Mouse (Mus musculus) thymus, postnatal 36 days (tissue): Measurements from ENCODE around the gene Mdfi.
"Not testable (repeated sequence)": the region's sequence is repeated elsewhere in the genome, so short reads cannot be mapped to it uniquely, and the experiment has no call there.

Source experiments
- DNase-seq, 2 experiments: peaks; one replicate each; pipeline ENCODE4 v3.0.0; 2022; ENCODE audit warnings: mixed read lengths in 2 of 2

The Mdfi gene

DNA sequence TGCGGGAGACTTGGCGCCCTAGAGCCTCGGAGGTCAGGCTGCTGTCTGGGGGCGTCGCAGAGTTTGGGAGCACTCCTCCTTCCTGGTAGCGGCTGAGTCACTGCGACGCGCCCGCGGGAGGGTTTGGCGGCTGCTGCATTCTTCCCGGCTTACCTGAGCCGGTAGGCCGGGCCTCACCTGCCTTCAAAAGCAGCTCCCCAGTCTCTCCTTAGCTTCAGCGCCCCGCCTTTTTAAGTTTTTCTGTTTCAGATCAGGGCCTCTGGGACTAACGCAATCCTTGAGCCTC, at the start of gene Mdfi:
Mdfi (minus strand) TSS at position 210 of the 286 bp plus-strand sequence.
- no peak for DNase-seq

DNA sequence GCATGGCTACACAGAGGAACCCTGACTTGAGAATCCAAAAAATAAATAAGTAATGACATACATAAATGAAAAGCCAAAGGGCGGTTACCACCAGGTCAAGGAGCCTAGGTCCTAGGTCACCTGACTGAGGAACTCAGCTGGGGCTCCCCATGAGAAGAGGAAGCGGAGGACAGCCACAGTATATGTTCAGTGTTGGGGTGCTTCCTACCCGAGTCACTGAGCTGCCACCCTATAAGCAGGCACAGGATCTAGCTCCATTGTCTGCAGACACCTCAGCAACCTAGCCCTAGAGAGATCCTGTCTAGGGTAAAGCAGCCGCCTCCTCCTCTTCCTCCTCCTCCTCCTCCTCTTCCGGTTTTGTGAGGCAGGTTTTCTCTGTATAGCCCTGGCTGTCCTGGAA, 48.6 kb upstream of the Mdfi start:
- no peak for DNase-seq

DNA sequence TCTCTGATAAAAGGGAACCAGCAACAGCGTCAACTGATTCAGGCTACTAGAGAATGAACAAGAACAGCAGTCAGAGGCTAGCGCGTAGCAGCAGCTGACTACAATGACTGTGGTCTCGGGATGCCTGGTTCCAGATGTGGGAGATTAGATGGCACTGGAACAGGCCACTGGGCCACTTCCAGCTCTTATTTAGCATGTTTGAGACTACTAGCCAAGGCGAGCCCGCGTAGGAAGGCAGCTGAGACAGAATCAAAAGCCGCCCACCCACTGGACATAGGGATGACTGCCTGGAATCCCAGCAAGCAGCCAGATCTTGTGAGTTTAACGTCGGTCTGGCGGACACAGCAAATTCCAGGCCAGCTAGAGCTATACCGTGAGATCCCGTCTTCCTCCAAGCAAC, 46.8 kb upstream of the Mdfi start:
- DNase-seq: no peak

DNA sequence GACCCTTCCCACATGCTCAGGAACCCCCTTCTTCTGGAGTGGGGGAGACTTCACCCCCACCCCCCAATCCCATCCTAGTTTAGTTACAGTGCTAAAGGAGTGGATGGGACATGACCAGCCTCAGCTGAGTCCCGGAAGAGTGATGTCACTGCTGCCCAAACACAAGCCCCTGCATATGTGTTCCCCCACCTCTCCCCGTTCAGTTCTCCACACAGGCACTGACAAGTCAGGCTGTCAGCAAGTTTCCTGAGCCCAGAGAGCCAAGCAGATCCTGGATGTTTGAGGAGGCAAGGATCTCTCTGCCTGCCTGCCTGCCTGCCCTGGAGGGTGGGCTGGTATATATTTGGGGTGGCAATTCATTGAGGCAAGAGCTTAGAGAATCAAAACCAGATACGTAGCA, 44.7 kb upstream of the Mdfi start:
- DNase-seq: no peak

DNA sequence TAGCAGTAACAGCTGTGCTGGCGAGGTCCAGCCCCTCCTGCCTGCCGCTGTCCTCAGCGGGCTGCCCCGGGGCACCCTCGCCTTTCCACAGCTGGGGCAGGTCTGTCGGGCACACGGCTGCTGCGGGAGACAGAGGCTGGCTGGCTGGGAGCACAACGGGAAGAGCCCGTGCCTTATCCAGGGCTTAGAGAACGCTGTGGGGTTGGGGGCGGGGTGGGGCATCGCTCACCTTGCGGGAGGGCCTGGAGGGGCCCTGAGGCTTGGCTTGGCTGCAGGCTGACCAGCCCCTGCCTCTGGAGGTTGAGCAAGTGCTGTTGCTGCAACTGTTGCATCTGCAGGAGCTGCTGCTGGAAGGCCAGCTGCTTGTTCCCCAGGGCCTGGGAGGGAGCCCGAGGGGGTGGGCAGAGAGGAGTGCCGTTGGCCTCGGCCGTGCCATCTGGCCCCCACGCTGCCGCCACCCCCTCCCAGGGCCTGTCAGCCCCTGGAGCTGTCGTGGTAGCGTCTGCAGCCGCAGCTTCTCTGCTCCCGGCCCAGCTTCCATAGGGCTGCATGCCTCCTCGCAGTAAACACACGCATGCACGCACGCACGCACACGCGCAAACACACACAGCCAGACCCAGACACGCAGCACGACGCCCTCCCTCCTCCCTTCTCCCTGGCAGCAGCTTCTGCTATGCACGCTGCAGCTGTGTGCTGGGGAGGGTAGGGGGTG, 44.0 kb upstream of the Mdfi start:
- no peak for DNase-seq

DNA sequence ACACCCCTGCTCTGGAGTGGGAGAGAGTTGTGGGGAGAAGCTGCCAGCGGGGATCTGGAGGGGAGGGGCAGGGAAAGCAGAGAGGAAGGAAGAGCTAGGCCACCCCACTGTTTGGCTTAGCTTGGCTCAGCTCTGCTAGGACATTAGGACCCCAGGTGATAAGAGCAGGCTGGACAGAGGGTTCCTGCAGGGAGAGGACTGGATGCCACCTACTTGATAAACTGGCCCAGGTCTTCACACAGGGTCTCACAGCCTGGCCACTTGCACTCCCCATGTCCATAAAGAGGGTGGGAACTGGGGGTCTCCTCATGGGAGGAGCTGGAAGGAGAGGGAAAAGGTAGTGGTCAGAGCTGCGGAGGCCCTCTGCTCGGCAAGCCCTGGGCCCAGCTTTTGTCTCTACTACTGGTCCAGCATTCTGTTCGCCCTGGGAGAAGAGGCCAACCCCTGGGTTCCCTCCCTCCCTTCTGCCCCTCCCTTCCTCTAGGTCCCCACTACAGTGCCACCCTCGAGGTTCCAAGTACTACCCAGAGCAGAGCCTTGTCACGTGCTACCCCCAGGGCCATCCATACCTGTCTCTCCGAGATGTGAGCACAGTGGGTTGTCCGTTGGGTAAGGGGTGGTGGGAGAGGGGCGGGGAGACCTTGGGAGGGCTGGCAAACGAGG, 43.4 kb upstream of the Mdfi start:
- DNase-seq: no peak

DNA sequence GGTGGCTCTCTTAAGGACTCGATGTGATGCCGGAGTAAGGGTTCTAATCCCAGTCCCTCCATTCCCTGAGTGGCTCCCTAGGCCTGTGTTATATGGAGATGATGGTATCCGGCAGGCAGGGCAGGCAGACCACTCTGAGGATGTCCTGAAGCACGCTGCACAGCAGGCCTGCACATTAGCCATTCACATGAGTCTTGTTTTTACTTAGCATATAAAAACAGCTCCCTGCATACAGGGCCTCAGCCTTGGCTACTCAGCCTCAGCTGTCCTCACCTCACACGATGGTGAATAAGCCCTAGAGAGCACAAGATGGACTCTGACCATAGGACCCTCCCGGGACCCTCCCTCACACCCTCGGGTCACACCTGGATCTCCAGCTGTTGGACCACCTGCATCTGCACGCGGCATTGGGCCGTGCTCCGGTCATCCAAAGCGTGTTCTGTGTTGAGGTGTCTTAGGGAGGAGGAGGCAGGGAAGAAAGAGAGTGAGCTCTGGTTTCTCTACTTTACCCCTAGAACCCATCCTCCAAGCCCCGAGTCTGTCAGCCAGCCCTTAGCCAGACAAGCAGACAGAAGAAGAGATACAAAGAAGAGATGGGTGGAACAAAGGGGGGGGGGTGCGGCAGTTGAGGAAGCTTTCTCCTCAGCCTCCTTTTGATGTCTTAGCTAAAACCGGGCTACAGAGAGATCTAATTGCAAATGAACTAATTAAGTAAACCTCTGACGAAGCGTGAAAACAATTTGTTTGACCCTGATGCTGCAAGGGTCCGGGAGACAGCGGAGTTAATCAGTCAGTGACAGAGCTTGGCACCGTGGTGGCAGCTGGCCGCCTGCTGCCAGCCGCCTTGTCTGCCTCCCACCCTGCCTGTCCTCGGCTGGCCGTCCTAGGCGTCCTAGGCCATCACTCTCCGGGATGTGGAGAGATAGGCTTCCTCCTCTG, 42.6 kb upstream of the Mdfi start:
- no peak for DNase-seq

DNA sequence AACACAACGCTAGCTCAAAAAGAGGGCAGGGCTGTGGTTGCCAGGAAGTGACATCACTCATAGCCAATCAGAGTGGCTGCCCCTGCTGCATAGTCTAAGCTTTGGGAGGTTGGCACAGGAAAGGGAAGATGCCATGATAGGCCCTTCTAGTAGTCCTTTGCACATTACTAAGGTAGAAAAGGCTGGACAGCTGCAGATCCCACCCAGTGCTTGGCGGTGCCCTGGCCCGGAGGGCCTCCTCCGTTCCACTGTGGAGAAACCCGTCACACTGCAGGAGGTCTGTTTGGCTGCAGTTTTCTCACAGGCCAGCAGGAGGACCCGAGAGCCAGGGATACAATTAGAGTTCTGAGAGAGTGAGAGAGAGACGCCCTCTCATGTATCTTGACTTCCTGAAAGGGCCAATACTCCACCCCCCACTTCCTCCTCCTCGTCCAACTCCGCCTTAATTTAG, 38.9 kb upstream of the Mdfi start:
- DNase-seq: peak; percentile 89

DNA sequence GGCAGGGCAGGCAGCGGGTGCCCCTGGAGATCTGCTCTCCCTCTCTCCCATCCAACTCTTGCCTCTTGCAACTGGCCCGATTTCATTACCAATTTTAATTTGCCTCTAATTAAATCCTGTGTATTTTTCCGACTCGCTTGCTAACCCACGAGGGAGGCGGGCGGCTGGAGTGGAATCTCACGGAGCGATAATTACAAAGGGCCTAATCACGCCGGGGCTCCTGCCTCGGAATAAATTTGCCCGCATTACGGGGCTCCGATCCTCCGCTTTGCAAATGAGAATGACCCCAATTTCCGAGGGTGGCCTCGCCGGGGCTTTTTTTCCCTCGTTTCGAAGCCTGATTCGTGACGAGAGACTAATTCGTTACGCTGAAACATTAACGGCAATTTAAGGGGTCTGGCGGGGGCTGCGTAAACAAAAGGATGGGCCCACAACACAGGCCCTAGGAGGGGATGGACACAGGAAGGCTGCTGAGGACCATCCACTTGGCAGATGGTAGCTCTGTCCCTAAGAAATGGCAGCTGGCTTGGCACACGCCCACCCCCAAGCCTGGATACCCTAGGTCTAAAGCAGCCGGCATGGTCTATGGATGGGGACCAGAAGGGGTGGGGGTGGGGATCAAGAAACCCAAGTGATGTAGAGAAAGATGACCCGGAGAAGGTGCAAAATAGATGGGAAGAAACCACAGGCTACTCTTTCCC, 38.0 kb upstream of the Mdfi start:
- peak in 1 of 2 experiments; percentile 17 for DNase-seq

DNA sequence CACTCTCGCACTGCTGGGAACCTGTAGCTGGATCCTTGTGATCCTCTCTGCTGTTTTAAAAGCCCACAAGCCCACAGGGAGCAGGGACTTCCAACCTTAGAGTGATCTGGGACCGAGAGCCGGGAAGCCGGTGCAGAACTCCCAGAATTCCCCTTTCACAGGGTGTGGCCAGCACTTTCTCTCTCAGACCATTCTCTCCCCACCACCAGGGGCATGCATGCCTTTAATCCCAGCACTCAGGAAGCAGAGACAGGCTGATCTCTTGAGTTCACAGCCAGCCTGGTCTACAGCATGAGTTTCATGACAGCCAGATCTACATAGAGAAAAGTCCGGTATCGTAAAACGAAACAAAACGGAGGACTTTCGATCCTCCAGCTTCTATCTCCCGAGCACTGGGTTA, 35.4 kb upstream of the Mdfi start:
- DNase-seq: no peak

DNA sequence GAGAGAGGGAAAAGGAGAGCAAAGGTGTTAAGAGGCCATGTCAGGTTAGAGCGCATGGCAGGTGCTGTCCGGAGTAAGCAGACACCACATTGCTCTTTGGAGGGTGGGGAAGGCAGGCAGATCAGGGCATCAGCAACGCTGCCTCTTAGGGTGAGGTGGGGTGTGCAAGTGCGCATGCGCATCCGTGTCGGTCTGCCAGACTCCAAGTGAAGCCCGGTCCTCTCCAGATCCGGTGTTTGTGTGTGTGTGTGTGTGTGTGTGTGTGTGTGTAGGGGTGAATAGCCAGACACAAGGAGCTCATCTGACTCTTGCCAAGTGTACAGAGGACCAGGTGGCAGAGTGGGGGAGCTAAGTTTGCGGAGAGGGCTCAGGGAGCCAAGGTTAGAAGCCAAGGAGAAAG, 31.5 kb upstream of the Mdfi start:
- peak in 1 of 2 experiments; percentile 18 for DNase-seq

DNA sequence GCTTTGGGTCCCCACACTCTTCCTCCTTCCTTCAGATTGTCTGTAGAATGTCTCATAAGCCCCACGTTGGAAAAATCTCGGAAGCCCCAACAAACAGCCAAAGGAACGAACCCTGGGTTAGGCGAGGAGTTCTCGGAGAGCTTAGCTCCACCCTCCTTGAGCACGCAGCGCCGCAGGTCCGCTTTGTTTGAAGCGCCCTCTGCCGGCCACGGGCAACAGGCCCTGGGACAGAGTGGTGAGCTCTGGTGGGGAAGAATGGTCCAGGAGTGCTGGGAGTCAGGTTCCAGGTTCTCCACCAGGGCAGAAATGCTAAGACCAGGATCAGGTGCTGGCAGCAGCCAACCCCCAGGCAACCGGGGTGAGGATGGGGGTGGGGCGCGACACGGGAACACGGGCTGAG, 30.0 kb upstream of the Mdfi start:
- peak; percentile 84 to 86 for DNase-seq

DNA sequence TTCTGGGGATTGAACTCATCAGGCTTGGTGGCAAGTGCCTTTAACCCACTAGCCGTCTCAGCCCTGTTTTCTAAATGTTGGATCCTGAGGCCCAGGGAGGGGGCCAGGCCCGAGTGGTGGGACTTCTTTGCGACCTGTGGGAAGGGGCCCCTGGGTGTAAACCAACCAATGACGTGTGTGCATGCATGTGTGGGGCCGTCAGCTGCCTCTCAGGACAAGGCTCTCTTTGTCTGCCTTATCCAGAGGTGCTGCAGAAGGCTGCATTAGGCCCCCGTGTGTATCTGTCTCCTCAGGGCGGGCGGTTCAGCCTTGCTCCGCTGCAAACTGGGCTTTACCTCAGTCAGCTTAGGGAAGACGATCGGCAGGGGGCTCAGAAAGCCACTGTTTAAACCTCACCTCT, 28.9 kb upstream of the Mdfi start:
- DNase-seq: no peak

DNA sequence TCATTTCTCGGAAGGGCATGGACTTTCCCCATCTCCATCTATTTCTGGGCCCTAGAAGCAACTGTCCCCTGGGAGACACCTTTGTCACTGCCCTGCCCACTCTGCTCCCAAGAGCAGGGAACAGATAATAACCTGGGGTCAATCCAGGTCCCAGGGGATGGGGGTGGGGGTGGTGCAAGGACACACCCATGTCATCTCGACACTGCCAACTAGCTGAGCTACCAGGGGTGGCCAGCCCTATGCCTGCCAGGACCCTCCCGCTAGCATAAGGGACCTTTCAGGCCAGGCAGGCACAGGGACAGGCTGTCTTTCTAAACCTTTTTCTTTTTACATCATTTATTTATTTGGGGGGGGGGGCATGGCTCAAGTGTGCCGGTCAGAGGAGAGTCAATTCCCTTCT, 28.5 kb upstream of the Mdfi start:
- DNase-seq: no peak

DNA sequence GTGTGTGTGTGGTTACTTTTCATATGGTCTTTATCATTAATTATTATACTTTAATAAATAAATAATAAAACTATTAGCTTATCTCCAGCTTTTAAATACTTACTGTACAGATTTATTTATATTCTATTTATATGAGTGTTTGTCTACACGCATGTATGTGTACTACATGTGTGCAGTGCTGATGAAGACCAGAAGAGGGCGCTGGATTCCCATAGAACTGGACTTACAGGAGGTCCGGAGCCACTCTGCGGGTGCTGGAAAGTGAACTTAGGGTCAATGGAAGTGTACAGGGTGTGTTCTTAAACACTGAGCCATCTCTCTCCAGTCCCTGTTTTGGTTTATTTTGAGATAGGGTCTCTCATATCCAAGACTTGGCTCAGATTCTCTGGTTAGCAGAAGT, 21.1 kb upstream of the Mdfi start:
- DNase-seq: no peak

DNA sequence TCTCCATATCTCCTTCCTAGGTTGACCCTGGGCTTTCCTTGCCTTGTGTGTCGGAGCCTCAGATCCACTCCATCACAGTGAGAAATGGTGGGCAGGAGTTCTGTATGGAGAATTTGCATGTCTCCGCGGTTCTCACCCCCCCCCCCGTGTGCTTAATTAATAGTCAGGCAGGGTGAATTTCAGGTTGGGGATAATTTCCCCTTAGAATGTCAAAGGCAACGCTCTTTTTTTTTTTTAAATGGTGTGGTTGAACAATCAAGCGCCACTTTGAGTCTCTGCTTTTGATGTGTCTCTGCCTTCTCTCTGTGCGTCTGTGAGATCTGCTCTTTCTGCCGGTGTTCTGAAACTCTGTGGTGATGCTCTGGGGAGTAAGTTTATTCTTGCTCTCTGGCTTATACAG, 20.4 kb upstream of the Mdfi start:
- DNase-seq: no peak

DNA sequence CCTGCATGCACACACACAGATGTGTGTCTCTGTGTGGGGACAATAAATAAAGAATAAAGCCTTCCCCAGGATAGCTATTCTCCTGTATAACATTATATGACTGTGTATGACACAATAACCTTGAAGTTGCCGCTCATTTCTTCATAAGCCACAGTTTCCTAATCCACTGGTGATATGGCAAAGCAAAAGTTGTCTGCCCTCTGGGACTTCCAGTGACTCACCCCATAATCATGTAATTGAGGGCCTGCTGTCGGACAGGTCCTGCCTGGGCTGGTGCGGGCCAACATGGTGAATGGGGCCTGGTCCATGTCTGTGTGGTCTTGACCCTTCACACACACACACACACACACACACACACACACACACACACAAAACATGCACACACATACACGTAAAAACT, 19.3 kb upstream of the Mdfi start:
- no peak for DNase-seq

DNA sequence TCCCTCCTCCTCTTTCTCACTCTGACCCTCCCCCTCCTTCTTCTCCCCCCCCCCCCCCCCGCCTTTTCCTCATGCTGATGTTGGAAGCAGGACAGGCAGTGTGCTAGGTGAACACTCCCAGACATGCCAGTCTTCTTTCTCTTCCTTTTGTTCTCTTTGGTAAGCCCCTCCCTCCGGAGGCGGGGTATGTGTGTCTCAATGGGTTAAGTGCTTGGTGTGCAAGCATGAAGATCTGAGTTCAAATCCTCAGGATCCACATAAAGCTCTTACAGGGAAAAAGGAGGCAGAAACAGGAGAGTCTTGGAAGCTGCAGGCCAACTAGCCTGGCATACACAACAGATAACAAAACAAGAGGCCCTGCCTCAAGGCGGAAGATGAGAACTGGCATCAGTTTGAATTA, 18.8 kb upstream of the Mdfi start:
- no peak for DNase-seq

DNA sequence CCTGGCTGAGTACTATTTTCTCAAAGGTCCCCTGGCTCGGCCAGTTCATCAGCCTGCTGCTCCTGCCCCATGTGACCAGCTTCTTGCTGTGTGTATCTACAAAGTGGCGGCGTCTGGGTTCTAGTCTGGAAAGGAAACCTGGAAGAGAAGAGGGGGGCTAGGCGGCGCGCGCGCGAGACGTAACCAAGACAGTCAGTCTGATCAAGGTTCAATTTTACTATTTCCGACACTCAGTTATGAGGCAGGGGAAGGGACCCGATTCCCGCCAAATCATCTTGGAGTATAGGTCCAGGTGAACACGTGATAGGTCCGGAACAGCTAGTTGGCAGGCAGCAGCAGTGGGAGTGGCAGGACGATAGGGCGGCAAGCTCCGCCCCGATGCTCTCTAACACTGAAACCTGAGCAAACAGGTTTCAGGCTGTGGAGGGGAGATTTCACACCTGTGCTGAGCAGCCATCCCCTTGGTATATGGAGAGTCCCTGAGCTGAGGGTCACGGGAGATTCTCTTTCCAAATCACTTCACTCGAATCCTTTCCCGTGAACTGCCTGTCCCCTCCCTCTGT, 17.4 kb upstream of the Mdfi start:
- DNase-seq: not testable (repeated sequence)

DNA sequence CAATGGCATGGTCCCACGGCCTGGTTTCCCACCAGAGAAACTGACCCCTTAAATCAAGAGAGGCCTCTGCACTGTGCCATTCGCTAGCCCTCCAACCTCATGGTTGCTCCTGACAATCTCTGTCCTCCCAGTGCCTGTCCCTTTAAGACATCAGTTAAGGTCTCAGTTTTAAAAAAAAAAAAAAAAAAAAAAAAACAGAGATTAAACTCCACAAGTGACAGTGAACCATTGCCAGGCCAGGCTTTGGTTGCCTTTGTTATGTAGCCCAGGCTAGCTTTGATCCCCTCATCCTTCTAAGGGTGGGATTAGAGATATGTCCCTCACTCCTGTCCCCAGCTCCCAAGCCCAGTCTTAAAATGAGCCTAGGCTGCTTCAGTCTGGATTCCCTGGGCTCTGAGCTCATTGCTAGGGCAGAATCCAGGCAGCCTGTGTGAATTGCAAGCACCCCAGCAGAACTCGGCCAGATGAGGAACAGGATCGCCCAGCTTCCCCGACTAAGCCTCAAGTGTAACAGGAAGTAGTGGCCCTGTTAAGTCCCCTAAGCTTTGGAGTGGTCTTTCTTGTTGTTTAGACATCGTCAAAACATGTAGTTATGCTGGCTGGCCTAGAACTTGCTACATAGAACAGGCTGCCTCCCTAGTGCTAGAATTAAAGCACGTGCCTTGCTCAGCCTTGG, 16.3 kb upstream of the Mdfi start:
- DNase-seq: no peak

DNA sequence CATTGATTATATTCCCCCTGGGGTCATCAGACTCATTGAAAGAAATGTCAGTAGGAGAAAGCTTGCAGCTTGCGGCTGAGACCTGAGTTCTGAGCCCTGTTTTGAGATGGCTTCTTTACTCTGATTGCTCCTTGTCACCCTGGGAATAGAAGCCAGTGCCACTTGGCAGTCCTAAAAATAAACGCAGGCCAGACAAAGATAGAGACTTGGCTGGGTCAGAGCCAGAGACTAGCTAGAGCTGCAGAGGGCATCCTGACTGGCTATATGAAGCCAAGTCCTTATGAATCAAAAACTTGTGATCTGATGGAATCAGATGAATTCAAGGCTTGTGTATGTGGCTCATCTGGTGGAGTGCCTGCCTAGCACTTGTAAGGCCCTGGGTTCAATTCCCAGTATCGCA, 15.5 kb upstream of the Mdfi start:
- DNase-seq: no peak

DNA sequence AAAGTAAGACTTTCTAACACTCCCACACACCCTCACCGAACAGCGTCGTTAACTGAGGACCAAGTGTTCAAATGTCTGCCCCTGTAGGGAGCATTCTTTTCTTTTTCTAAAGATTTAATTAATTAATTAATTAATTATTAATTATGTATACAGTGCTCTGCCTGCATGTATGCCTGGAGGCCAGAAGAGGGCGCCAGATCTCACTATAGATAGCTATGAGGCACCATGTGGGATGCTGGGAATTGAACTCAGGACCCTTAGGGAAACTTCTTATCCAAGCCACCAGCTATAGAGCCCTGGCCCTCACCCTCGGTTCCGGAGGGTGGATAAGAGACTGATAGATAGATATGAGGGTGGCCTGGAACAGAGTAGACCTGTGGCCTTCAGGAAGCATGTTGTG, 13.5 kb upstream of the Mdfi start:
- no peak for DNase-seq
